Mouse (Mus musculus): ENCODE results near the gene Msx2. TPM values are rescaled to one million over a fixed set of nuclear protein-coding genes. Genes with fewer than 3 reads are reported as not detected.

Gene Msx2
- polyA plus RNA-seq (2015; fragmentation: Nextera tagmentation; extraction: Ambion mirVana): 0.41 and 0.70 TPM in 2 replicates

- peak within 1 kb of the TSS; percentile 42 for H3K4me3 ChIP-seq
- H3K4me2 ChIP-seq (replicated peaks): peak within 1 kb of the TSS; percentile 65
- 0 out of 2 replicates have a peak within 1 kb of the TSS, but pooled peaks have one; percentile 32 for H3K9ac ChIP-seq (replicated peaks)
- H3K4me1 ChIP-seq: peaks cover 24% of the 10 kb centered on the region
- WGBS: under 1% methylated on average over 38 of the region's 38 CpGs
- H3K27me3 ChIP-seq: peaks cover 97% of the 10 kb centered on the region
- no peaks in the 10 kb centered on the region for H3K9me3 ChIP-seq
- no peaks in the 10 kb centered on the region for H3K36me3 ChIP-seq
- peak; percentile 97 for ATAC-seq (replicated peaks)
- no peak within 1 kb of the TSS for H3K27ac ChIP-seq (replicated peaks)
Measured at GRCm38 (mm10) chr13:53472614-53473124, at the start of gene Msx2. Gene Msx2 (minus strand): TSS chr13:53473074.

GRCm38 (mm10) chr13:53521468-53521867 lies 48.6 kb upstream of the Msx2 start:
- H3K4me1 ChIP-seq: peaks cover 26% of the 10 kb centered on the region
- no peak overlapping the region for H3K4me2 ChIP-seq (replicated peaks)
- ATAC-seq (replicated peaks): no peak
- H3K27ac ChIP-seq (replicated peaks): 0 out of 2 replicates have a peak overlapping the region, but pooled peaks have one; percentile 12
- no peak overlapping the region for H3K9ac ChIP-seq (replicated peaks)
- 0 out of 2 replicates have a peak, but pooled peaks cover under 1% of the 10 kb centered on the region for H3K9me3 ChIP-seq
- H3K36me3 ChIP-seq: no peaks in the 10 kb centered on the region
- WGBS: 34% methylated on average over 3 of the region's 3 CpGs
- no peaks in the 10 kb centered on the region for H3K27me3 ChIP-seq
- no peak overlapping the region for H3K4me3 ChIP-seq

GRCm38 (mm10) chr13:53520343-53520937 lies 47.6 kb upstream of the Msx2 start:
- Histone ChIP-seq H3K9ac (replicated peaks) (no peak overlapping the region), H3K4me1 (peaks cover 26% of the 10 kb centered on the region), H3K9me3 (peaks cover 8% of the 10 kb centered on the region; the same call in 1 of the 2 replicates), H3K27ac (replicated peaks) (no peak overlapping the region), H3K27me3 (no peaks in the 10 kb centered on the region), H3K4me3 (no peak overlapping the region), H3K36me3 (no peaks in the 10 kb centered on the region), H3K4me2 (replicated peaks) (no peak overlapping the region)
- 0 out of 2 replicates have a peak, but pooled peaks have one; percentile 19 for ATAC-seq (replicated peaks)
- WGBS: 36% methylated on average over 12 of the region's 12 CpGs

GRCm38 (mm10) chr13:53519727-53520126 lies 46.9 kb upstream of the Msx2 start:
- WGBS: 32% methylated on average over 8 of the region's 8 CpGs
- Histone ChIP-seq H3K4me1 (peaks cover 26% of the 10 kb centered on the region), H3K36me3 (no peaks in the 10 kb centered on the region), H3K27ac (replicated peaks) (no peak overlapping the region), H3K9ac (replicated peaks) (no peak overlapping the region), H3K4me3 (no peak overlapping the region), H3K27me3 (no peaks in the 10 kb centered on the region), H3K9me3 (peaks cover 8% of the 10 kb centered on the region; the same call in 1 of the 2 replicates), H3K4me2 (replicated peaks) (no peak overlapping the region)
- no peak for ATAC-seq (replicated peaks)

GRCm38 (mm10) chr13:53518306-53518705 lies 45.4 kb upstream of the Msx2 start:
- Histone ChIP-seq H3K27ac (replicated peaks) (no peak overlapping the region), H3K9ac (replicated peaks) (no peak overlapping the region), H3K27me3 (no peaks in the 10 kb centered on the region), H3K4me2 (replicated peaks) (no peak overlapping the region), H3K4me1 (peaks cover 26% of the 10 kb centered on the region), H3K4me3 (no peak overlapping the region), H3K9me3 (peaks cover 8% of the 10 kb centered on the region; the same call in 1 of the 2 replicates), H3K36me3 (no peaks in the 10 kb centered on the region)
- 50% methylated on average over 4 of the region's 4 CpGs for WGBS
- no peak for ATAC-seq (replicated peaks)

- Histone ChIP-seq H3K27ac (replicated peaks) (no peak overlapping the region), H3K9ac (replicated peaks) (no peak overlapping the region), H3K4me3 (no peak overlapping the region), H3K9me3 (peaks cover 8% of the 10 kb centered on the region; the same call in 1 of the 2 replicates), H3K4me2 (replicated peaks) (no peak overlapping the region), H3K36me3 (no peaks in the 10 kb centered on the region), H3K4me1 (peaks cover under 1% of the 10 kb centered on the region; the same call in 1 of the 2 replicates), H3K27me3 (no peaks in the 10 kb centered on the region)
- no peak for ATAC-seq (replicated peaks)
Measured at GRCm38 (mm10) chr13:53514574-53514973, 41.7 kb upstream of the Msx2 start.

GRCm38 (mm10) chr13:53511366-53511765 lies 38.5 kb upstream of the Msx2 start:
- H3K36me3 ChIP-seq: no peaks in the 10 kb centered on the region
- no peak overlapping the region for H3K9ac ChIP-seq (replicated peaks)
- H3K4me3 ChIP-seq: no peak overlapping the region
- no peaks in the 10 kb centered on the region for H3K4me1 ChIP-seq
- no peak overlapping the region for H3K27ac ChIP-seq (replicated peaks)
- 67% methylated on average over 2 of the region's 2 CpGs for WGBS
- H3K4me2 ChIP-seq (replicated peaks): no peak overlapping the region
- peaks cover 6% of the 10 kb centered on the region; the same call in 1 of the 2 replicates for H3K9me3 ChIP-seq
- H3K27me3 ChIP-seq: no peaks in the 10 kb centered on the region; the same call in 1 of the 2 replicates
- no peak for ATAC-seq (replicated peaks)

GRCm38 (mm10) chr13:53502406-53502805 lies 29.5 kb upstream of the Msx2 start:
- Histone ChIP-seq H3K36me3 (no peaks in the 10 kb centered on the region), H3K4me1 (peaks cover 15% of the 10 kb centered on the region), H3K9ac (replicated peaks) (no peak overlapping the region), H3K9me3 (no peaks in the 10 kb centered on the region), H3K27ac (replicated peaks) (no peak overlapping the region), H3K27me3 (no peaks in the 10 kb centered on the region; the same call in 1 of the 2 replicates), H3K4me3 (no peak overlapping the region), H3K4me2 (replicated peaks) (no peak overlapping the region)
- no peak for ATAC-seq (replicated peaks)
- WGBS: 31% methylated on average over 6 of the region's 6 CpGs

GRCm38 (mm10) chr13:53501561-53502253 lies 28.8 kb upstream of the Msx2 start:
- H3K27me3 ChIP-seq: no peaks in the 10 kb centered on the region; the same call in 1 of the 2 replicates
- no peaks in the 10 kb centered on the region for H3K36me3 ChIP-seq
- no peaks in the 10 kb centered on the region for H3K9me3 ChIP-seq
- 6% methylated on average over 10 of the region's 10 CpGs for WGBS
- H3K9ac ChIP-seq (replicated peaks): no peak overlapping the region
- peak; percentile 76 for ATAC-seq (replicated peaks)
- no peak overlapping the region for H3K4me3 ChIP-seq
- H3K4me2 ChIP-seq (replicated peaks): no peak overlapping the region
- H3K27ac ChIP-seq (replicated peaks): 0 out of 2 replicates have a peak overlapping the region, but pooled peaks have one; percentile 8
- peaks cover 15% of the 10 kb centered on the region for H3K4me1 ChIP-seq

GRCm38 (mm10) chr13:53501057-53501456 lies 28.2 kb upstream of the Msx2 start:
- H3K27ac ChIP-seq (replicated peaks): no peak overlapping the region
- no peak overlapping the region for H3K4me3 ChIP-seq
- 34% methylated on average over 3 of the region's 3 CpGs for WGBS
- peak; percentile 32; the same call in 1 of the 2 replicates for ATAC-seq (replicated peaks)
- H3K9ac ChIP-seq (replicated peaks): no peak overlapping the region
- peaks cover 15% of the 10 kb centered on the region for H3K4me1 ChIP-seq
- no peaks in the 10 kb centered on the region for H3K9me3 ChIP-seq
- no peak overlapping the region for H3K4me2 ChIP-seq (replicated peaks)
- H3K36me3 ChIP-seq: no peaks in the 10 kb centered on the region
- H3K27me3 ChIP-seq: no peaks in the 10 kb centered on the region

GRCm38 (mm10) chr13:53486512-53486911 lies 13.6 kb upstream of the Msx2 start:
- Histone ChIP-seq H3K9ac (replicated peaks) (no peak overlapping the region), H3K27ac (replicated peaks) (no peak overlapping the region), H3K9me3 (no peaks in the 10 kb centered on the region), H3K4me2 (replicated peaks) (no peak overlapping the region), H3K36me3 (no peaks in the 10 kb centered on the region), H3K4me1 (no peaks in the 10 kb centered on the region), H3K27me3 (peaks cover 2% of the 10 kb centered on the region; the same call in 1 of the 2 replicates), H3K4me3 (no peak overlapping the region)
- WGBS: 70% methylated on average over 4 of the region's 4 CpGs
- ATAC-seq (replicated peaks): no peak

- peaks cover 24% of the 10 kb centered on the region for H3K4me1 ChIP-seq
- H3K9ac ChIP-seq (replicated peaks): peak overlapping the region; percentile 48
- peak overlapping the region; percentile 95 for H3K4me2 ChIP-seq (replicated peaks)
- WGBS: under 1% methylated on average over 37 of the region's 37 CpGs
- H3K27me3 ChIP-seq: peaks cover 88% of the 10 kb centered on the region
- no peak overlapping the region for H3K27ac ChIP-seq (replicated peaks)
- peak overlapping the region; percentile 51 for H3K4me3 ChIP-seq
- no peaks in the 10 kb centered on the region for H3K36me3 ChIP-seq
- H3K9me3 ChIP-seq: no peaks in the 10 kb centered on the region
- peak; percentile 74; the same call in 1 of the 2 replicates for ATAC-seq (replicated peaks)
Measured at GRCm38 (mm10) chr13:53475701-53476188, 2.9 kb upstream of the Msx2 start.

All from forebrain, embryonic 15.5 days (tissue).